Mouse (Mus musculus): ENCODE measurements around the gene Olfr1392.

Gene Olfr1392

DNA sequence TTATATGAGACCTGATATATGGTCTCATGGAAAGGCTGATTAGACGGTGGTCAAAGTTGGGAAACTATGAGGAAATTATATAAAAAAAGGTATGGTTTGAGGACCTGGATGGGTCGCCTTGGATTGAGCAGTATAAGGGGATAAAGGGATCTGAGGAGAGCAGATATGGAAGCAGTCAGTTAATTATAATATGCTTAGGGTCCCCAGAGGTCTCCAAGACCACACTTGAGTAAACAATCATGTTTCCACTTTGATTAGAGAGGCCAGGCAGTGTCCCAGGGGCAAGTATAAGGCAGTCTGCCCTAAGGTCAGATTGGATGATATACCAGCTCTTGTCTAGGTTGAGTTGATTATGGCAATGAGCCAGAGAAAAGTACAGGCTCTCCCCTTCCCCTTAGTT is 37.4 kb downstream of the Olfr1392 start, which contains the start of gene Olfr1391:
Gene Olfr1391 (plus strand): TSS at position 301 of the 400 bp plus-strand sequence.
- no peak for DNase-seq (ENCODE audit: low spot score)

DNA sequence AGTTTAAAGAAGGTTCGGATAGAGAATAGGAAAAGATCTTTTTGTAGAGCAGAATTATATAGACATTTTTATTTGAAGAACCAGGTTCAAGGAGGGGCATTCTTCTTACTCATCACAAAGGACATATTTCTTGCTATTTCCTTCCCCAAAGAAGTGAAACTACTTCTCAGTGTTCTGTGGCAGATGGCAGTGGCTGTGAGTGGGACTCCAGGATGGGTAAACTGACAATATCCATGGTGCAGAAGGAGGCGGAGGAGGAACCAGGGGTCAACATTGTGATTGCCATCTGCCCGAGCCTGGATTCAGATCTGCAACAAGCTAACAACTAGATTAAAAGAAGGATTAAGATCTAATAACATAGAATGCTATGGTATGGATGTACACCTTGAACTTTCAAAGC is 41.6 kb downstream of the Olfr1392 start:
- no peak for DNase-seq (ENCODE audit: low spot score)

DNA sequence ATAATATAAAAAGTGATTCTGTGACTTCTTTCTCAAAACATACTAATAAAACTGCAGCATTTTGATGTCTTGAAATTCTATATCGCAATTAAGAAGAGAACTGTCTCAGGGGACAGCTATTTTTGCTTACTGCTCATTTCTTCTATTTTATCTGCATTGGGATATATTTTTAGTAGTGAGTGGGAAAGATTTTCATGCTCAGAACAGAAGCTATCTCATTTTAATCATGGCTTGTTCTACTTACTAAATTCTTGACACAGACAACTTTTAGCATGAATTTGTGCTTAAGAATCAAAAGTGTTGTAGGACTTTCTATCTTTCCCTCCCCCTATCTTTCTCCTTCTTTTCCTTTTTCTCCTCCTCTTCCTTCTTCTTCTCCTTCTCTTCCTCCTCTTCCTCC is 44.6 kb downstream of the Olfr1392 start:
- no peak for DNase-seq (ENCODE audit: low spot score)

DNA sequence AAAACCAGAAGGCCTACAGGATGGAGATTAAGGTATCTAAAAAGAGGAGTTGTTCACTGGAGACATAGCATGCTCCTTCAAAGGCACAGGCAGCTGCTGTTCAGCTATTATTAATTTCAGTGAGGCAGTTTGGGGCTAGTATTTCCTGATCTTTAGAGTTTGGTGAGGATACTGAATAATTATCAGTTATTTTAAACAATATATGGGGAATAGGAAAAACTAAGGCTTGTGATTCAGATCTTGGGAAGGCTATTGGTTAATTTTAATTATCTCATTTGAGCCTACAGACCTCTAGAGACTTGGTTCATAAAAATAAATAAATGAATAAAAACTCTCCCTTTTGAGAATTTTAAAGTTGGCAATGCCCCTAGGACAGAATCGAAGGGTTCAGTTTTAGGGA is 49.8 kb downstream of the Olfr1392 start, which contains the start of gene Olfr1390:
Gene Olfr1390 (plus strand): TSS at position 301 of the 400 bp plus-strand sequence.
- DNase-seq (ENCODE audit: low spot score), result no peak

DNA sequence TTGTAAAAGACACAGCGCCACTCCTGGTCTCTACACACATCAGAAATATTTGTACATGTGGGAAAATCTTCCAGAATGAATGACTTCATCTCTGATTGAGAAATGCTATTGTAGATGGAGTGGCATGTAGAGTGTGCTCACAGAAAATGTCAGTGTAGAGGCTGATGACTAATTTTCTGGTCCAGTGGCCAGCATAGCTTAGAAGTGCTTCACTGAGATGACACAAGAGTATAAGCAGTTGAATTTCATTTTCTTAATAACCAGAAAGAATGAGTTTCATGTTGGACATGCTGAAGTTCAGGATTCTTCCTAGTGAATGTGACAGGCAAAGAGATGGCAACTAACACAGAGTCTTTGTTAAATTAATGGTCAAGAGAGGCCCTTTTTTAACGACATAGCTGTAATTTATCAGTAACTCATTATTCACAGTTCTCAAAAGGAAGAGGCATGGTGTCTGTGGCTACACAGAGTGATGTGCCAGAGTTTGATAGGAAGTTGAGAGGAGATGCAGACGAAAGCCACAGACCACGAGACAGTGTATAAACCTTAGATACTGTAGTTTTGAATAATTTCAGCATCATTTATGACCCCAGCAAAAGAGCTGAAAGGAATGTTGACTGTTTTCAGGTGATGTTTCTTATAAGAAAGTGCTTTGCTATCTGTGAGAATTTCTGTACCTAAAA is 52.2 kb downstream of the Olfr1392 start:
- no peak for DNase-seq (ENCODE audit: low spot score)
